In genomic region chr3:97654901-97655300, GRCm38 (mm10) we compare ENCODE assay signal across 9 mouse cellular contexts. TPM values are rescaled to one million over a fixed set of nuclear protein-coding genes. Genes with fewer than 3 reads are reported as not detected.
DNase-seq lines count a peak whose midpoint lies in the region; ATAC-seq lines count a peak whose summit lies in the region.
"Had no signal": no experiment of that assay in that cellular context is flagged by ENCODE, and none has a peak within 500 bp of the region (broad histone marks: within the 10 kb centered on the region; RNA-seq: fewer than 3 reads in every experiment).

No protein-coding gene starts in this region.

- H3K4me3 ChIP-seq in hindbrain, embryonic 11.5 days (ENCODE audit: low read depth, low read length) = no peak overlapping the region
- H3K4me3 ChIP-seq in hindbrain, embryonic 12.5 days = no peak overlapping the region
- H3K4me3 ChIP-seq in forebrain, embryonic 15.5 days = no peak overlapping the region
- H3K4me3 ChIP-seq: hindbrain, embryonic 15.5 days had no signal

- 0 out of 2 replicates have a peak, but pooled peaks cover 4% of the 10 kb centered on the region for H3K4me1 ChIP-seq in hindbrain, embryonic 11.5 days (replicated peaks; ENCODE audit: control insufficient read depth, insufficient read depth, low read length)
- H3K4me1 ChIP-seq in hindbrain, embryonic 12.5 days = peaks cover 14% of the 10 kb centered on the region
- peaks cover 16% of the 10 kb centered on the region for H3K4me1 ChIP-seq in forebrain, embryonic 15.5 days

- no peak for ATAC-seq in hindbrain, embryonic 11.5 days (ENCODE audit: low FRiP score)
- ATAC-seq in hindbrain, embryonic 12.5 days (ENCODE audit: low FRiP score) = no peak
- ATAC-seq in megakaryocyte progenitor cell, adult 5-6 weeks (replicated peaks; ENCODE audit: poor library complexity) = peak; percentile 30; the same call in 1 of the 2 replicates
- no peak for ATAC-seq in forebrain, embryonic 15.5 days (replicated peaks)

- H3K9ac ChIP-seq in hindbrain, embryonic 11.5 days (ENCODE audit: low read depth, low read length) = no peak overlapping the region
- H3K9ac ChIP-seq in hindbrain, embryonic 12.5 days = no peak overlapping the region
- H3K9ac ChIP-seq in forebrain, embryonic 15.5 days (replicated peaks) = no peak overlapping the region
- H3K9ac ChIP-seq: hindbrain, embryonic 15.5 days had no signal

- no peaks in the 10 kb centered on the region for H3K9me3 ChIP-seq in hindbrain, embryonic 11.5 days (ENCODE audit: control insufficient read depth, low read length)
- H3K9me3 ChIP-seq in hindbrain, embryonic 12.5 days (replicated peaks) = no peaks in the 10 kb centered on the region
- H3K9me3 ChIP-seq in forebrain, embryonic 15.5 days = no peaks in the 10 kb centered on the region
- H3K9me3 ChIP-seq: hindbrain, embryonic 15.5 days had no signal

- DNase-seq in hindbrain, embryonic 11.5 days (ENCODE audit: low spot score) = peak; percentile 30
- DNase-seq in B cell, adult 2 months = peak; percentile 60 to 63
- DNase-seq in NIH3T3 (ENCODE audit: low read depth) = peak; percentile 58
- DNase-seq in left cerebral cortex, postnatal 25 days (ENCODE audit: low spot score in 2 of 2) = no peak
- DNase-seq in ovary, postnatal 36 days (ENCODE audit: low spot score) = no peak

- intact Hi-C loops in left cerebral cortex, postnatal 25 days (cut with DNase I) = no loop called here

- H3K36me3 ChIP-seq in hindbrain, embryonic 11.5 days (ENCODE audit: control insufficient read depth, insufficient read depth, low read length) = no peaks in the 10 kb centered on the region
- H3K36me3 ChIP-seq in hindbrain, embryonic 12.5 days = no peaks in the 10 kb centered on the region
- no peaks in the 10 kb centered on the region for H3K36me3 ChIP-seq in forebrain, embryonic 15.5 days
- H3K36me3 ChIP-seq: hindbrain, embryonic 15.5 days had no signal

- 81% methylated on average over 8 of the region's 8 CpGs for WGBS in hindbrain, embryonic 11.5 days
- WGBS in hindbrain, embryonic 12.5 days = 84% methylated on average over 8 of the region's 8 CpGs
- 84% methylated on average over 8 of the region's 8 CpGs for WGBS in forebrain, embryonic 15.5 days

- no peak overlapping the region for H3K27ac ChIP-seq in hindbrain, embryonic 11.5 days (ENCODE audit: low read depth, low read length)
- no peak overlapping the region for H3K27ac ChIP-seq in hindbrain, embryonic 12.5 days
- no peak overlapping the region for H3K27ac ChIP-seq in forebrain, embryonic 15.5 days (replicated peaks)
- H3K27ac ChIP-seq: hindbrain, embryonic 15.5 days had no signal

- no peaks in the 10 kb centered on the region for H3K27me3 ChIP-seq in hindbrain, embryonic 11.5 days (ENCODE audit: control insufficient read depth, insufficient read depth, low read length)
- no peaks in the 10 kb centered on the region for H3K27me3 ChIP-seq in hindbrain, embryonic 12.5 days
- no peaks in the 10 kb centered on the region for H3K27me3 ChIP-seq in forebrain, embryonic 15.5 days
- H3K27me3 ChIP-seq: hindbrain, embryonic 15.5 days had no signal

- H3K4me2 ChIP-seq in hindbrain, embryonic 11.5 days (replicated peaks; ENCODE audit: low read depth, low read length) = no peak overlapping the region
- no peak overlapping the region for H3K4me2 ChIP-seq in hindbrain, embryonic 12.5 days (replicated peaks)
- no peak overlapping the region for H3K4me2 ChIP-seq in forebrain, embryonic 15.5 days (replicated peaks)
- H3K4me2 ChIP-seq: hindbrain, embryonic 15.5 days had no signal

RNA-seq across cellular contexts. Expression of gene Prkab2, which starts 3.1 kb away (rescaled TPM):
- 5.0 and 6.2 TPM in 2 replicates for polyA plus RNA-seq in hindbrain, embryonic 11.5 days (2014; fragmentation: Nextera tagmentation; extraction: Ambion mirVana)
- polyA plus RNA-seq in hindbrain, embryonic 12.5 days (2016; fragmentation: Nextera tagmentation; extraction: Ambion mirVana) = 9.3 and 10.7 TPM in 2 replicates
- 3.4 and 4.0 TPM in 2 replicates for total RNA-seq in megakaryocyte progenitor cell, adult 5-6 weeks (2015)
- total RNA-seq in megakaryocyte progenitor cell, adult 5-6 weeks (2017) = 2.7 and 4.0 TPM in 2 replicates
- polyA plus RNA-seq in forebrain, embryonic 15.5 days (2015; fragmentation: Nextera tagmentation; extraction: Ambion mirVana) = 9.5 and 10.0 TPM in 2 replicates
- total RNA-seq in left cerebral cortex, postnatal 25 days (2021) = 10 to 100 TPM; 27.9 to 30.6 TPM

RNA-seq across cellular contexts. Expression of gene Gm17651, which starts 19.6 kb away (rescaled TPM):
- polyA plus RNA-seq in hindbrain, embryonic 11.5 days (2014; fragmentation: Nextera tagmentation; extraction: Ambion mirVana) = not detected in 2 replicates
- not detected in 2 replicates for polyA plus RNA-seq in hindbrain, embryonic 12.5 days (2016; fragmentation: Nextera tagmentation; extraction: Ambion mirVana)
- total RNA-seq in megakaryocyte progenitor cell, adult 5-6 weeks (2015) = not detected in 2 replicates
- total RNA-seq in megakaryocyte progenitor cell, adult 5-6 weeks (2017) = not detected in 2 replicates
- not detected in 2 replicates for polyA plus RNA-seq in forebrain, embryonic 15.5 days (2015; fragmentation: Nextera tagmentation; extraction: Ambion mirVana)
- total RNA-seq in left cerebral cortex, postnatal 25 days (2021) = not detected
- polyA plus RNA-seq: hindbrain, embryonic 15.5 days had no signal

RNA-seq across cellular contexts. Expression of gene Fmo5, which starts 26.3 kb away (rescaled TPM):
- 0.60 and 1.1 TPM in 2 replicates for polyA plus RNA-seq in hindbrain, embryonic 11.5 days (2014; fragmentation: Nextera tagmentation; extraction: Ambion mirVana)
- 1.1 and 1.5 TPM in 2 replicates for polyA plus RNA-seq in hindbrain, embryonic 12.5 days (2016; fragmentation: Nextera tagmentation; extraction: Ambion mirVana)
- total RNA-seq in megakaryocyte progenitor cell, adult 5-6 weeks (2015) = 5.0 and 7.8 TPM in 2 replicates
- 3.3 and 4.2 TPM in 2 replicates for total RNA-seq in megakaryocyte progenitor cell, adult 5-6 weeks (2017)
- polyA plus RNA-seq in forebrain, embryonic 15.5 days (2015; fragmentation: Nextera tagmentation; extraction: Ambion mirVana) = 0.66 and 1.0 TPM in 2 replicates
- 1 to 10 TPM; 2.5 to 4.1 TPM for total RNA-seq in left cerebral cortex, postnatal 25 days (2021)

RNA-seq across cellular contexts. Expression of gene Chd1l, which starts 44.9 kb away (rescaled TPM):
- 13.7 and 15.6 TPM in 2 replicates for polyA plus RNA-seq in hindbrain, embryonic 11.5 days (2014; fragmentation: Nextera tagmentation; extraction: Ambion mirVana)
- polyA plus RNA-seq in hindbrain, embryonic 12.5 days (2016; fragmentation: Nextera tagmentation; extraction: Ambion mirVana) = 13.1 and 14.4 TPM in 2 replicates
- total RNA-seq in megakaryocyte progenitor cell, adult 5-6 weeks (2015) = 21.1 and 21.3 TPM in 2 replicates
- 45.9 and 57.4 TPM in 2 replicates for total RNA-seq in megakaryocyte progenitor cell, adult 5-6 weeks (2017)
- 6.8 and 8.5 TPM in 2 replicates for polyA plus RNA-seq in forebrain, embryonic 15.5 days (2015; fragmentation: Nextera tagmentation; extraction: Ambion mirVana)
- total RNA-seq in left cerebral cortex, postnatal 25 days (2021) = 10 to 100 TPM in 1 of 2 experiments, 1 to 10 TPM in 1; 9.2 to 10.3 TPM

Comparison
In these comparisons a context has a peak if more than half of its experiments do, and no peak if none do; other contexts are left out.
1. DNase-seq: peak in hindbrain, embryonic 11.5 days (single experiment), B cell, adult 2 months (2 of 2) and NIH3T3 (single experiment); none in left cerebral cortex, postnatal 25 days (0 of 2) and ovary, postnatal 36 days (single experiment).